Mouse (Mus musculus) bone marrow, adult 2 months (tissue): ENCODE data around the gene Odf2.

Source experiments
- CTCF ChIP-seq: fragments of 200-500 bp; IDR thresholded peaks from 2 replicates; pipeline ENCODE4 v1.5.1; 2011; ENCODE audit warnings: low read length, control low read depth; ENCODE audit not compliant: control insufficient read depth, insufficient read depth
- POLR2A ChIP-seq: fragments of 200-500 bp; IDR thresholded peaks from 2 replicates; pipeline ENCODE4 v1.6.1; 2011; ENCODE audit warnings: low read depth, mild to moderate bottlenecking, control low read depth, low read length, borderline replicate concordance; ENCODE audit not compliant: control insufficient read depth

DNA sequence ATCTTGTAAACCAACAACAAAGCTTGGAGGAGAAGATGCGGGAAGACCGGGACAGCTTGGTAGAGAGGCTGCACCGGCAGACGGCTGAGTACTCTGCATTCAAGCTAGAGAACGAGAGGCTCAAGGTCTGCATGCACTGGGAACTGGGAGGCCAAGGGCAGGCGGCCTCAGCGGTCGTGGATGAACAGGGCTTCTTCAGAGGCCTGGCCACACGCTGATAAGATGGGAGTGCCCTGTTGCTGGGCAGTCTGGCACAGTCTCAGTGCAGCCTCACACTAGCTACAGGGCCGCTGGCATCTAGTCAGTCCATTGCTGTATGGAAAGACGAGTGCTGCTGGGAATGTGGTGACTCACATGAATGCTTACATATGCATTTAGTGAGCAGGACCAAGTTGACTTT lies 28.6 kb downstream of the Odf2 start:
- no peak for TF ChIP-seq CTCF
- no peak for TF ChIP-seq POLR2A
